Mouse (Mus musculus): ENCODE data around the gene Nuf2. TPM values are rescaled to one million over a fixed set of nuclear protein-coding genes. Genes with fewer than 3 reads are reported as not detected.
A peak's percentile ranks its signal among the peaks of the same experiment; 100 is the strongest.

The Nuf2 gene
- polyA plus RNA-seq (2015; fragmentation: Nextera tagmentation; extraction: Ambion mirVana), result 54.4 and 56.5 TPM in 2 replicates

- H3K4me2 ChIP-seq, result peak within 1 kb of the TSS; percentile 75
Measured at GRCm38 (mm10) chr1:169530876-169531701, at the start of gene Nuf2. TSS of gene Nuf2 (minus strand) at chr1:169531464.

DNA sequence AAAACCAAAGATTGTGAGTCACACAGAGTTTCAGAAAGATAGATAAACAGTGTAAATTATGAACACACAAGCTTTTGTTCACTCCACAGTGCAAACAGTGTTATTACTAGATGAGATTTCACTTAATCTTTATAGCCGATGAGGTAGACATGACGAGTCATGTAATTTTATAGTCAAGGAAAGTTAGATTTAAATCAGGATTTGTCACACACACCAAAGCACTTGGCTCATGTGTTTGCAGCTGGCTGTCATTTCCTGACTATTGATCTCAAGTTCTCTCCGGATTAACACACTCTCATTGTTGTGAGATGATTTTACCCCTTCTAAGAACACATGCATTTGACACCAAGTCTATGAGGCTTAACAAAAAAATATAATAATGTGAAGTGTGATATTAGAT lies 48.3 kb upstream of the Nuf2 start:
- Histone ChIP-seq H3K27ac (no peak overlapping the region), H3K4me3 (no peak overlapping the region), H3K36me3 (no peaks in the 10 kb centered on the region), H3K9me3 (no peaks in the 10 kb centered on the region), H3K9ac (no peak overlapping the region), H3K4me1 (no peaks in the 10 kb centered on the region), H3K27me3 (no peaks in the 10 kb centered on the region), H3K4me2 (no peak overlapping the region)
- WGBS, result 48% methylated on average over 3 of the region's 3 CpGs
- no peak for ATAC-seq (ENCODE audit: insufficient number of reproducible peaks, insufficient read depth, low FRiP score, low TSS enrichment, low read depth)

More at GRCm38 (mm10) chr1:169530876-169531701, at the start of gene Nuf2:
- peak; percentile 93 for ATAC-seq (ENCODE audit: insufficient number of reproducible peaks, insufficient read depth, low FRiP score, low TSS enrichment, low read depth)
- H3K9ac ChIP-seq, result peak within 1 kb of the TSS; percentile 77
- no peaks in the 10 kb centered on the region for H3K27me3 ChIP-seq
- WGBS, result under 1% methylated on average over 39 of the region's 39 CpGs
- peaks cover 16% of the 10 kb centered on the region for H3K4me1 ChIP-seq
- no peaks in the 10 kb centered on the region for H3K9me3 ChIP-seq
- H3K36me3 ChIP-seq, result peaks cover 19% of the 10 kb centered on the region
- H3K27ac ChIP-seq, result peak within 1 kb of the TSS; percentile 80
- peak within 1 kb of the TSS; percentile 69 for H3K4me3 ChIP-seq

GRCm38 (mm10) chr1:169574136-169574535 lies 42.9 kb upstream of the Nuf2 start:
- H3K9ac ChIP-seq, result no peak overlapping the region
- H3K27me3 ChIP-seq, result no peaks in the 10 kb centered on the region
- no peak for ATAC-seq (ENCODE audit: insufficient number of reproducible peaks, insufficient read depth, low FRiP score, low TSS enrichment, low read depth)
- no peaks in the 10 kb centered on the region for H3K9me3 ChIP-seq
- H3K4me2 ChIP-seq, result no peak overlapping the region
- H3K4me1 ChIP-seq, result no peaks in the 10 kb centered on the region
- no peak overlapping the region for H3K4me3 ChIP-seq
- H3K36me3 ChIP-seq, result no peaks in the 10 kb centered on the region
- no peak overlapping the region for H3K27ac ChIP-seq

DNA sequence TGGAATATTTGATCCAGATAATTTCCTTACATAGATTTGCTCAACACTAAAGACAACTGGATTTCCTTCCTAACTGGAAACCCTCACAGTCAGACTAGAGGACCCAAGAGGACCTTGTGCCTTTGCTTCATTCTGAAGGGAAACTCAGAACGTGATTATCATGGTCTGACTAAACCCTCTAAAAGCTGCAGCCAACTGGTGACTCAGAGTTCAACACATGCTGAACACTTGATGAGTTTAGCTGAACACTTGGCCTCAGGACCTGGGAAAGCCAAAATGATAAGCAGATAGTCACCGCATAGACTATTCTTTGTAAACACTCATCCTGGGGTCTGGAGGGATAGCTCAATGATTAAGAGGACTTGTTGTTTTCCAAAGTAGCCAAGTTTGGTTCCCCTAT lies 24.4 kb upstream of the Nuf2 start:
- WGBS, result 86% methylated on average over 2 of the region's 2 CpGs

GRCm38 (mm10) chr1:169555019-169555418 lies 23.8 kb upstream of the Nuf2 start:
- Histone ChIP-seq H3K4me1 (no peaks in the 10 kb centered on the region), H3K36me3 (no peaks in the 10 kb centered on the region), H3K9me3 (no peaks in the 10 kb centered on the region), H3K9ac (no peak overlapping the region), H3K4me3 (no peak overlapping the region), H3K27ac (no peak overlapping the region), H3K27me3 (no peaks in the 10 kb centered on the region), H3K4me2 (no peak overlapping the region)
- WGBS, result 82% methylated on average over 4 of the region's 4 CpGs
- ATAC-seq (ENCODE audit: insufficient number of reproducible peaks, insufficient read depth, low FRiP score, low TSS enrichment, low read depth), result no peak

More for the DNA sequence above, 24.4 kb upstream of the Nuf2 start:
- Histone ChIP-seq H3K9me3 (no peaks in the 10 kb centered on the region), H3K36me3 (no peaks in the 10 kb centered on the region), H3K4me3 (no peak overlapping the region), H3K4me2 (no peak overlapping the region), H3K27ac (no peak overlapping the region), H3K4me1 (no peaks in the 10 kb centered on the region), H3K9ac (no peak overlapping the region), H3K27me3 (no peaks in the 10 kb centered on the region)
- ATAC-seq (ENCODE audit: insufficient number of reproducible peaks, insufficient read depth, low FRiP score, low TSS enrichment, low read depth), result no peak

- Histone ChIP-seq H3K9ac (no peak overlapping the region), H3K9me3 (no peaks in the 10 kb centered on the region), H3K27me3 (no peaks in the 10 kb centered on the region), H3K4me3 (no peak overlapping the region), H3K27ac (no peak overlapping the region), H3K36me3 (no peaks in the 10 kb centered on the region), H3K4me1 (no peaks in the 10 kb centered on the region), H3K4me2 (no peak overlapping the region)
- 84% methylated on average over 7 of the region's 7 CpGs for WGBS
- no peak for ATAC-seq (ENCODE audit: insufficient number of reproducible peaks, insufficient read depth, low FRiP score, low TSS enrichment, low read depth)
Measured at GRCm38 (mm10) chr1:169553446-169553845, 22.2 kb upstream of the Nuf2 start.

- no peak overlapping the region for H3K27ac ChIP-seq
- H3K4me2 ChIP-seq, result no peak overlapping the region
- 80% methylated on average over 6 of the region's 6 CpGs for WGBS
- H3K4me1 ChIP-seq, result no peaks in the 10 kb centered on the region
- no peaks in the 10 kb centered on the region for H3K27me3 ChIP-seq
- H3K9me3 ChIP-seq, result no peaks in the 10 kb centered on the region
- H3K4me3 ChIP-seq, result no peak overlapping the region
- no peak overlapping the region for H3K9ac ChIP-seq
- no peaks in the 10 kb centered on the region for H3K36me3 ChIP-seq
- ATAC-seq (ENCODE audit: insufficient number of reproducible peaks, insufficient read depth, low FRiP score, low TSS enrichment, low read depth), result no peak
Measured at GRCm38 (mm10) chr1:169540415-169540814, 9.2 kb upstream of the Nuf2 start.

DNA sequence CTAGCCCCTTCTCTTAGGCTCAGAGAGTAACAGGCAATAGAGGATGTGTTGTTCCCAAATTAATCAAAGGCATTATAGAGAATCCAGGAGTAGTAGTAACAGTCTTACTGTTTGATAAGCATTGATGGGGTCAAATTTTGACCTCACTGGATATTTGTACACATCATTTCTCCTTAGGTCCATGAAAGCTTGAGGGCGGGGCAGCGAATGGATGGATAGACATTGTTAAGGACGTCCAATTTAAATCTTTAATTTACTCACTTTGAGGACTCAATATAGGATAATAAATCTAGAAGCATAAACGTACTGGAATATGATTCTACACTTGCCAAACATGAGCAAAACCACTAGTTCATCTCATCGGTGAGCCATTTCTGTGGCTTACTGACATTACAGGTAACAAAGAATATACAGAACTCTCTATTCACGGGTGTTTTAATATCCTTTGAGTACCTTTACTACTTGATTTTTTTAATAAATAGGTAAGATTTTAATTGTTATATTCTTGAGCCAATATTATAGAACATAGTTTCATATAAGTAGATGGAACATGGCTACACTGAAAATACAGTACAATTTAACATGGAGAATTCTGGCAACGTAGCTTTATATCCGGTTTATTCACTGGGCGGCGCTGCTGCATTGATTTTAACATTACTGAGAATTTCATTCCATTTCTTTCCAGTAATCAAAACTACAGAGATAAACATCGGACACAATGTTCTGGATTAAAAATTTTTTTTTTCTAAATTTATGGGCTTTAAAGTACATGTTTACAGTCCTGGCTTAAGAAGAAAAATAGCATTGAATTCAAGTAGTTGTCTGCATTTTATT lies 655 bp upstream of the Nuf2 start:
- peak overlapping the region; percentile 70 for H3K9ac ChIP-seq
- H3K27me3 ChIP-seq, result no peaks in the 10 kb centered on the region
- peak overlapping the region; percentile 80 for H3K27ac ChIP-seq
- 13% methylated on average over 11 of the region's 11 CpGs for WGBS
- peaks cover 16% of the 10 kb centered on the region for H3K4me1 ChIP-seq
- H3K9me3 ChIP-seq, result no peaks in the 10 kb centered on the region
- ATAC-seq (ENCODE audit: insufficient number of reproducible peaks, insufficient read depth, low FRiP score, low TSS enrichment, low read depth), result 0 out of 2 replicates have a peak, but pooled peaks have one; percentile 20
- peaks cover 12% of the 10 kb centered on the region for H3K36me3 ChIP-seq
- H3K4me2 ChIP-seq, result peak overlapping the region; percentile 75
- H3K4me3 ChIP-seq, result peak overlapping the region; percentile 69

GRCm38 (mm10) chr1:169529996-169530518 lies 1.2 kb downstream of the Nuf2 start:
- WGBS, result 87% methylated on average over 8 of the region's 8 CpGs
- Histone ChIP-seq H3K27me3 (no peaks in the 10 kb centered on the region), H3K4me2 (peak overlapping the region; percentile 75), H3K4me1 (peaks cover 16% of the 10 kb centered on the region), H3K36me3 (peaks cover 21% of the 10 kb centered on the region), H3K9me3 (no peaks in the 10 kb centered on the region), H3K9ac (peak overlapping the region; percentile 77), H3K4me3 (peak overlapping the region; percentile 69), H3K27ac (no peak overlapping the region)
- no peak for ATAC-seq (ENCODE audit: insufficient number of reproducible peaks, insufficient read depth, low FRiP score, low TSS enrichment, low read depth)

GRCm38 (mm10) chr1:169526006-169526680 lies 5.1 kb downstream of the Nuf2 start:
- Histone ChIP-seq H3K36me3 (peaks cover 51% of the 10 kb centered on the region), H3K9me3 (no peaks in the 10 kb centered on the region), H3K4me1 (peaks cover 16% of the 10 kb centered on the region), H3K4me2 (no peak overlapping the region), H3K9ac (0 out of 2 replicates have a peak overlapping the region, but pooled peaks have one; percentile 40), H3K27me3 (no peaks in the 10 kb centered on the region), H3K4me3 (no peak overlapping the region), H3K27ac (no peak overlapping the region)
- ATAC-seq (ENCODE audit: insufficient number of reproducible peaks, insufficient read depth, low FRiP score, low TSS enrichment, low read depth), result no peak
- WGBS, result 92% methylated on average over 5 of the region's 5 CpGs

GRCm38 (mm10) chr1:169519337-169519736 lies 11.9 kb downstream of the Nuf2 start:
- no peaks in the 10 kb centered on the region for H3K9me3 ChIP-seq
- WGBS, result 93% methylated on average over 11 of the region's 11 CpGs
- H3K27ac ChIP-seq, result no peak overlapping the region
- peaks cover 61% of the 10 kb centered on the region for H3K36me3 ChIP-seq
- no peak overlapping the region for H3K4me2 ChIP-seq
- no peak for ATAC-seq (ENCODE audit: insufficient number of reproducible peaks, insufficient read depth, low FRiP score, low TSS enrichment, low read depth)
- H3K27me3 ChIP-seq, result no peaks in the 10 kb centered on the region
- H3K4me1 ChIP-seq, result no peaks in the 10 kb centered on the region
- H3K4me3 ChIP-seq, result no peak overlapping the region
- no peak overlapping the region for H3K9ac ChIP-seq
